Comparison of ENCODE assay signal across 8 mouse cellular contexts in genomic region chr10:68192824-68193255, GRCm38 (mm10).
DNase-seq lines count a peak whose midpoint lies in the region; ATAC-seq lines count a peak whose summit lies in the region.

No protein-coding gene starts in this region.

- peaks cover 34% of the 10 kb centered on the region for H3K4me1 ChIP-seq in midbrain, embryonic 13.5 days (replicated peaks)
- peaks cover 22% of the 10 kb centered on the region for H3K4me1 ChIP-seq in midbrain, embryonic 10.5 days
- peaks cover 4 to 23% of the 10 kb centered on the region in 2 experiments for H3K4me1 ChIP-seq in heart, embryonic 14.5 days (ENCODE audit: control insufficient read depth in 2 of 2, insufficient read depth in 2 of 2, low read length in 2 of 2)
- H3K4me1 ChIP-seq in limb, embryonic 15.5 days: peaks cover 27% of the 10 kb centered on the region

- 0 out of 2 replicates have a peak, but pooled peaks have one; percentile 67 for ATAC-seq in midbrain, embryonic 13.5 days
- ATAC-seq in heart, embryonic 14.5 days (ENCODE audit: insufficient number of reproducible peaks, insufficient read depth, low FRiP score, low read depth): no peak; the same call in 1 of the 2 replicates
- ATAC-seq in limb, embryonic 15.5 days (ENCODE audit: insufficient number of reproducible peaks, low FRiP score, low TSS enrichment, low read depth): 0 out of 2 replicates have a peak, but pooled peaks have one; percentile 52

- DNase-seq in midbrain, embryonic 10.5 days (ENCODE audit: low spot score): no peak
- DNase-seq in cerebellum, adult 9-10 months: peak; percentile 74
- DNase-seq in layer of hippocampus, adult 9-11 months: no peak
- DNase-seq in layer of hippocampus, adult 9-10 months (ENCODE audit: low spot score): no peak
- DNase-seq in gastrocnemius, postnatal 4 days (ENCODE audit: low spot score in 2 of 2): no peak

- no peaks in the 10 kb centered on the region for H3K9me3 ChIP-seq in midbrain, embryonic 13.5 days
- no peaks in the 10 kb centered on the region for H3K9me3 ChIP-seq in midbrain, embryonic 10.5 days (replicated peaks)
- H3K9me3 ChIP-seq in heart, embryonic 14.5 days (ENCODE audit: control insufficient read depth, low read length): no peaks in the 10 kb centered on the region
- no peaks in the 10 kb centered on the region for H3K9me3 ChIP-seq in limb, embryonic 15.5 days

- H3K27ac ChIP-seq in midbrain, embryonic 13.5 days: peak overlapping the region; percentile 37
- H3K27ac ChIP-seq in midbrain, embryonic 10.5 days (replicated peaks): no peak overlapping the region
- peak overlapping the region; percentile 88 for H3K27ac ChIP-seq in heart, embryonic 14.5 days (replicated peaks in 1 of 2; ENCODE audit: control insufficient read depth in 1 of 2, insufficient read depth in 1 of 2, low read depth in 2 of 2, low read length in 2 of 2)
- H3K27ac ChIP-seq in limb, embryonic 15.5 days: peak overlapping the region; percentile 72

- H3K4me3 ChIP-seq in midbrain, embryonic 13.5 days (replicated peaks): no peak overlapping the region
- no peak overlapping the region for H3K4me3 ChIP-seq in midbrain, embryonic 10.5 days
- no peak overlapping the region for H3K4me3 ChIP-seq in heart, embryonic 14.5 days (ENCODE audit: control insufficient read depth in 1 of 2, insufficient read depth in 1 of 2, low read depth in 1 of 2, low read length in 2 of 2)
- H3K4me3 ChIP-seq in limb, embryonic 15.5 days: no peak overlapping the region

- H3K27me3 ChIP-seq in midbrain, embryonic 13.5 days: no peaks in the 10 kb centered on the region
- no peaks in the 10 kb centered on the region for H3K27me3 ChIP-seq in midbrain, embryonic 10.5 days (ENCODE audit: low read depth, poor library complexity, severe bottlenecking)
- no peaks in the 10 kb centered on the region for H3K27me3 ChIP-seq in heart, embryonic 14.5 days (ENCODE audit: control insufficient read depth, insufficient read depth, low read length)
- no peaks in the 10 kb centered on the region for H3K27me3 ChIP-seq in limb, embryonic 15.5 days

- WGBS in midbrain, embryonic 13.5 days: 57% methylated on average over 3 of the region's 3 CpGs
- WGBS in midbrain, embryonic 10.5 days: 89% methylated on average over 3 of the region's 3 CpGs
- WGBS in heart, embryonic 14.5 days: 19% methylated on average over 3 of the region's 3 CpGs
- 13% methylated on average over 3 of the region's 3 CpGs for WGBS in limb, embryonic 15.5 days

- no peaks in the 10 kb centered on the region for H3K36me3 ChIP-seq in midbrain, embryonic 13.5 days
- no peaks in the 10 kb centered on the region for H3K36me3 ChIP-seq in midbrain, embryonic 10.5 days
- no peaks in the 10 kb centered on the region for H3K36me3 ChIP-seq in heart, embryonic 14.5 days (ENCODE audit: control insufficient read depth, insufficient read depth, low read length)
- no peaks in the 10 kb centered on the region for H3K36me3 ChIP-seq in limb, embryonic 15.5 days

- H3K4me2 ChIP-seq in midbrain, embryonic 13.5 days (replicated peaks): no peak overlapping the region
- H3K4me2 ChIP-seq in heart, embryonic 14.5 days (ENCODE audit: low read length): peak overlapping the region; percentile 40
- H3K4me2 ChIP-seq in limb, embryonic 15.5 days: no peak overlapping the region

- H3K9ac ChIP-seq in midbrain, embryonic 13.5 days (replicated peaks): no peak overlapping the region
- peak overlapping the region; percentile 18 for H3K9ac ChIP-seq in heart, embryonic 14.5 days (ENCODE audit: low read length)
- no peak overlapping the region for H3K9ac ChIP-seq in limb, embryonic 15.5 days
